Mouse (Mus musculus) limb, embryonic 14.5 days (tissue): ENCODE data around the gene Fasn. TPM values are rescaled to one million over a fixed set of nuclear protein-coding genes. Genes with fewer than 3 reads are reported as not detected.
A peak's percentile ranks its signal among the peaks of the same experiment; 100 is the strongest.

ENCODE experiments used
- ATAC-seq: fragments of 200-750 bp; cut with Nextera tagmentation; 2 replicates; pipeline ENCODE4 v1.8.0; 2017; ENCODE audit warnings: low read depth, moderate number of reproducible peaks, moderate TSS enrichment; ENCODE audit not compliant: low FRiP score
- DNase-seq: peaks from one replicate; pipeline ENCODE4 v3.0.0-alpha.2; 2015; ENCODE audit warnings: low spot score
- H3K27ac ChIP-seq: fragments of 300-500 bp; sonication (generic); replicated peaks from 2 replicates; pipeline ENCODE4 v1.5.1; 2014; ENCODE audit warnings: low read depth, mild to moderate bottlenecking, low read length, moderate library complexity, mixed read lengths
- H3K27me3 ChIP-seq: fragments of 300-500 bp; sonication (generic); 2 replicates; pipeline ENCODE4 v1.6.1; 2014; ENCODE audit warnings: low read length, mixed read lengths; ENCODE audit not compliant: control insufficient read depth, insufficient read depth
- H3K36me3 ChIP-seq: fragments of 300-500 bp; sonication (generic); 2 replicates; pipeline ENCODE4 v1.6.1; 2014; ENCODE audit warnings: mild to moderate bottlenecking, low read length, moderate library complexity, mixed read lengths; ENCODE audit not compliant: control insufficient read depth, insufficient read depth
- H3K4me1 ChIP-seq: fragments of 300-500 bp; sonication (generic); 2 replicates; pipeline ENCODE4 v1.6.1; 2014; ENCODE audit warnings: antibody characterized with exemption, low read length, mixed read lengths; ENCODE audit not compliant: control insufficient read depth, insufficient read depth
- H3K4me2 ChIP-seq: fragments of 300-500 bp; sonication (generic); replicated peaks from 2 replicates; pipeline ENCODE4 v1.6.1; 2014; ENCODE audit warnings: low read depth, mild to moderate bottlenecking, low read length, moderate library complexity; ENCODE audit not compliant: severe bottlenecking
- H3K4me3 ChIP-seq: fragments of 300-500 bp; sonication (generic); replicated peaks from 2 replicates; pipeline ENCODE4 v1.5.1; 2014; ENCODE audit warnings: low read length
- H3K9ac ChIP-seq: fragments of 300-500 bp; sonication (generic); 2 replicates; pipeline ENCODE4 v1.6.1; 2014; ENCODE audit warnings: mild to moderate bottlenecking, low read depth, low read length, moderate library complexity; ENCODE audit not compliant: severe bottlenecking
- H3K9me3 ChIP-seq: fragments of 300-500 bp; sonication (generic); 2 replicates; pipeline ENCODE4 v1.6.1; 2016; ENCODE audit warnings: low read length; ENCODE audit not compliant: control insufficient read depth
- POLR2A ChIP-seq: fragments of 200-500 bp; IDR thresholded peaks from 2 replicates; pipeline ENCODE4 v1.8.0; 2012; ENCODE audit warnings: inconsistent platforms, mild to moderate bottlenecking, moderate library complexity, borderline replicate concordance; ENCODE audit not compliant: insufficient read depth, insufficient read length; ENCODE audit errors: extremely low read depth
- WGBS: fragments of 180-500 bp; shearing (Covaris S2); extraction: QIAGEN DNeasy Blood & Tissue Kit; methylation state at CpG from one replicate; pipeline ENCODE4 v1.1.7; 2014; 5-methylcytosine and 5-hydroxymethylcytosine counted together
- polyA plus RNA-seq, 2 experiments: library from polyadenylated mRNA; depleted of rRNA in 1 of 2; stranded (reverse) in 1 of 2; unstranded in 1 of 2; fragments of >200 nt; fragmentation: Nextera tagmentation in 1 of 2; extraction: Ambion mirVana in 1 of 2; gene quantifications; 2 replicates each; pipeline versions ENCODE4 v1.2.1 to v1.2.3; 2012 to 2014

The Fasn gene
- polyA plus RNA-seq, 2 experiments: 86.7 to 187 TPM

- Histone ChIP-seq H3K9ac (no peak overlapping the region), H3K27me3 (no peaks in the 10 kb centered on the region), H3K4me3 (no peak overlapping the region), H3K4me1 (no peaks in the 10 kb centered on the region), H3K4me2 (no peak overlapping the region), H3K9me3 (no peaks in the 10 kb centered on the region), H3K36me3 (no peaks in the 10 kb centered on the region), H3K27ac (no peak overlapping the region)
- DNase-seq: no peak
- ATAC-seq: no peak
- 80% methylated on average over 3 of the region's 3 CpGs for WGBS
- TF ChIP-seq POLR2A: no peak
Measured at GRCm38 (mm10) chr11:120831659-120832440, 7.5 kb upstream of the Fasn start.

- no peak for TF ChIP-seq POLR2A
- Histone ChIP-seq H3K27me3 (no peaks in the 10 kb centered on the region), H3K9me3 (no peaks in the 10 kb centered on the region), H3K4me2 (no peak overlapping the region), H3K36me3 (no peaks in the 10 kb centered on the region), H3K27ac (no peak overlapping the region), H3K9ac (0 out of 2 replicates have a peak overlapping the region, but pooled peaks have one; percentile 4), H3K4me1 (peaks cover 1% of the 10 kb centered on the region), H3K4me3 (no peak overlapping the region)
- ATAC-seq (no peak), DNase-seq (no peak)
- WGBS: 80% methylated on average over 12 of the region's 12 CpGs
Measured at GRCm38 (mm10) chr11:120830686-120831085, 6.3 kb upstream of the Fasn start.

- H3K9me3 ChIP-seq: no peaks in the 10 kb centered on the region
- WGBS: 82% methylated on average over 10 of the region's 10 CpGs
- no peaks in the 10 kb centered on the region for H3K36me3 ChIP-seq
- H3K4me3 ChIP-seq: no peak overlapping the region
- H3K27ac ChIP-seq: no peak overlapping the region
- H3K4me2 ChIP-seq: no peak overlapping the region
- TF ChIP-seq POLR2A: no peak
- H3K9ac ChIP-seq: 0 out of 2 replicates have a peak overlapping the region, but pooled peaks have one; percentile 4
- DNase-seq (no peak), ATAC-seq (no peak)
- H3K4me1 ChIP-seq: peaks cover 9% of the 10 kb centered on the region
- no peaks in the 10 kb centered on the region for H3K27me3 ChIP-seq
Measured at GRCm38 (mm10) chr11:120829757-120830532, 5.6 kb upstream of the Fasn start.

GRCm38 (mm10) chr11:120828416-120828815 lies 4.1 kb upstream of the Fasn start:
- Histone ChIP-seq H3K27ac (no peak overlapping the region), H3K4me2 (no peak overlapping the region), H3K9me3 (no peaks in the 10 kb centered on the region), H3K4me1 (peaks cover 9% of the 10 kb centered on the region), H3K4me3 (no peak overlapping the region), H3K27me3 (no peaks in the 10 kb centered on the region), H3K9ac (no peak overlapping the region), H3K36me3 (no peaks in the 10 kb centered on the region)
- ATAC-seq (no peak), DNase-seq (no peak)
- no peak for TF ChIP-seq POLR2A
- 88% methylated on average over 4 of the region's 4 CpGs for WGBS

- no peaks in the 10 kb centered on the region for H3K9me3 ChIP-seq
- peaks cover 7% of the 10 kb centered on the region for H3K36me3 ChIP-seq
- WGBS: 86% methylated on average over 8 of the region's 8 CpGs
- no peak overlapping the region for H3K9ac ChIP-seq
- DNase-seq (no peak), ATAC-seq (no peak)
- no peak overlapping the region for H3K4me2 ChIP-seq
- H3K27ac ChIP-seq: peak overlapping the region; percentile 98
- H3K27me3 ChIP-seq: no peaks in the 10 kb centered on the region
- no peak overlapping the region for H3K4me3 ChIP-seq
- TF ChIP-seq POLR2A: no peak
- H3K4me1 ChIP-seq: peaks cover 23% of the 10 kb centered on the region
Measured at GRCm38 (mm10) chr11:120826016-120826953, 1.9 kb upstream of the Fasn start.
